Mouse (Mus musculus) left cerebral cortex, adult 9 months (tissue): Measurements from ENCODE around the gene Enpp6.

Experiments used
- DNase-seq, 2 experiments: peaks; one replicate each; pipeline ENCODE4 v3.0.0; 2022; ENCODE audit warnings: low spot score in 2 of 2

Gene Enpp6

DNA sequence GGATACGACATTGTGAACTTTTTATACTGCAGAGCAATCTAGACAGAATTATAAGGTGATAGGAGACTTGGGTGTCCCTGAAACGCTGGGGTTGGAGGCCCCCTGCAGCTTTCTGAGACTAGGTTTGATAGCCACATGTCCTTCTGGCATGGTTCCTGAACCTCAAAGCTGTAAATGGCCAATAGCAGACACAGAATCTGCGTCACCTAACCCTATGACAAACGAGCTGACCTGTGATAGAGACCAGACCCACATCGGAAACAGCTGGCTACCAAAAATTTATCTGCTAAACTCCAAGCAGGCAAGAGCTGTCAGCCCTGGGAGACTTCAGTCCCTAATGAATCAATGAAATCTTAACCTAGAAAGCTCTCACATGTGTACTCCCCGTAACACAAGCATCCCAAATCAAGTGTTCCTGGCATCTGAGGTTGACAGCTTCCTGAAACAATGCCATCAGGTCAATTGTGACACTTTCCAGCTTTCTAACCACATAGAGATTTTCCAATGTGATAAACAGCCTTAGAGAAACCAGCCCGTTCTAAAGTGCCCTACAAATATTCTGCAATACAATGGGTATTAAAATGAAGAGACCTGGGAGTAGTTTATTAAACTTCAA lies 74.5 kb downstream of the Enpp6 start:
- no peak for DNase-seq

DNA sequence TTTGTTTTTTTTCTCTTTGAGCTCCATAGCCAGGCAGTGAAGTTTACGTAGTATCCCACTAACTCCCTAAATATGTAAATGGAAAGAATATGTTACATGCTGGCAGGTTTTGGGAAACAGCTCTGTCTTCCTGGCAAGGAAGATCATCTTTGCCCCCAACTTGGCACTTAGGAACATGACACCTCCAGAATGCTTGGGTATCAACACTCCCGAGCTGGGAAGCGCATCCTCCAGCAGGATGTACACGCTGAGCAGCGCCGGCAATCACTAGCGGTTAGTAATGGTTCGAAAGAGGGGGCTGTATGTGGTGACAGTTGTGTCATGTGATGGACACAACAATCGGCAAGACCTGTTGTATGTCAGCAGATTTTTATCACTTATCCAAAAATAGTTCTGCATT lies 80.4 kb downstream of the Enpp6 start:
- DNase-seq: no peak

DNA sequence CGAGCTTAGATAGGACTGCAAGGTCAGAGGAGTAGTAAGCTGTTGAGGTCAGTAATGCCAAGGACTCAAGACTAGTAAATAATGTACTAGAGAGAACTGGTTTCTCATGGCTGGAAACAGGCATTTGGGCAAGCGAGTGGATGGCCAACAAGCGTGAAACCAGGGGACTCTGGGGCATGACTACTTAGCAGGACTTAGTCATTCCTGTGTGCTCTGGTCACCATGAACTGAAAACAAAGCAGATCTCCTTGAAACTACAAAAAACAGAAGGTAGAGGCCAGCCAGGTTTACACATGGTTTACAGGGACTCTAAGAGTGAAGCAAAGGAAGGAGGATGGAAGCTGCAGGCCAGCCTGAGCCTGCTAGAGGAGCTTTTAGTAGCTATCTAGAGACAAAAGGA lies 82.9 kb downstream of the Enpp6 start:
- no peak for DNase-seq

DNA sequence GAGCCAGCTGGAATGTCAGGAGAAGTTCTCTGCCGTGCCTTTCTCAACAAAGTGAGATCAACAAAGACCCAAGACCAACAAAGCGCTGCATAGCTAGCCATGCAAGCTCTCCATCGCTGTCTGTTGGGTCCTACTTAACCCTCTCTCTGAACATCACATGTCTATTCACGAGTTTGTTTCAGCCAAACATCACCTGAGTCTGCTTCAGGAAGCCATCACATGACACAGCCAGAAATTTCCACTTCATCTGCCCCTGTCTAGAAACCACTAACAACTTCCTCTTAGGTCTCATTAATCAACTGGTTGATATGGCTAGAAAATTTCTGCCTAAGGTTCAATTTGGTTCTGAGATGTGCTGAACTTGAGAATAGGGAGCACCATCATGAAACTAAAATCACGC lies 85.3 kb downstream of the Enpp6 start:
- no peak for DNase-seq

DNA sequence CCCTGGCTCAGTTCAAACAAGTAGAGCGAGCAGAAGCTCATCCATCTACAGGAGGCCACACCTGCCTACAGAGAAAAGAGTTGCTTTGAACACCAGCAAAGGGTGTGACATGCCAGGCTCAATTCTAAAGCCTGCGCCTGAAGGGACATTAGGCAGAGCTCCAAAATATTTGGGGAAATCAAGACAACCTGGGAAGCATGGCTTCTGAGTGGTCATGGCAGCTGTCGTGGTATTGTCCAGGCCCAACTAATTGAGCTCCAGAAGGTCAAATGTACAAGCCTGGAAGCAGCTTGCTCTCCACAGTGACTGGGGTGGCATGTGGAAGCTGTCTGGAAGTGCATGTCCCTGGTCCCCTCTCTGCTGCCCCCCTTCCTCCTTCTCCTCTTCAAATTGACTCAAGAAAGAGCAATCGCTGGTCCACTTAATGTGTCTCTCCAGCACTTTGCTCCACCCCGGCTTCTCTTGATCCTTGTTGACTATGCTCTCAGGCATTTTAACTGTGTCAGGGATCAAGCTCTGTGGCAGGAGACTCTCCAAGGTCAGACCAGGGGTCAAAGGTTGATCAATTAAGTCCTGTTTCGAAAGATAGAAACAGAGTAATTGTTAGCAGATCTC lies 89.4 kb downstream of the Enpp6 start:
- DNase-seq: no peak

DNA sequence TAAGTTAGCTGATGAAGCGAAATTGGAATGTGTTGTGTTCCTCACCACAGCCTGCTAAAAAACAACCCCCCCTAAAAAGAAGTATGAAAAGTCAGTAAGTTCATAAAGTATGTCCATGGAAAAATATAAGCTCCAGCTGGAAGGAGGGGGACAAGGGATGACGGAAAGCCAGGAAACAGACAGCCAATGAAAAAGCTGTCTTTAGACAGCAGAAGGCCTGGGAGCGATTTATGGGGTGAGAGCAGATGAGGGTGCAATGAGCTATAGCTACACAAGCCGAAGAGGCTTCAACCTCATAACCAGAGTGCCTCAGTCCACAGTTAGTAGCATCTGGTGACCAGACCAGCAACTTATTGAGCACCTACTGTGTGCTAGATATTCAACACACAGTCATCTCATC lies 93.3 kb downstream of the Enpp6 start:
- DNase-seq: no peak

DNA sequence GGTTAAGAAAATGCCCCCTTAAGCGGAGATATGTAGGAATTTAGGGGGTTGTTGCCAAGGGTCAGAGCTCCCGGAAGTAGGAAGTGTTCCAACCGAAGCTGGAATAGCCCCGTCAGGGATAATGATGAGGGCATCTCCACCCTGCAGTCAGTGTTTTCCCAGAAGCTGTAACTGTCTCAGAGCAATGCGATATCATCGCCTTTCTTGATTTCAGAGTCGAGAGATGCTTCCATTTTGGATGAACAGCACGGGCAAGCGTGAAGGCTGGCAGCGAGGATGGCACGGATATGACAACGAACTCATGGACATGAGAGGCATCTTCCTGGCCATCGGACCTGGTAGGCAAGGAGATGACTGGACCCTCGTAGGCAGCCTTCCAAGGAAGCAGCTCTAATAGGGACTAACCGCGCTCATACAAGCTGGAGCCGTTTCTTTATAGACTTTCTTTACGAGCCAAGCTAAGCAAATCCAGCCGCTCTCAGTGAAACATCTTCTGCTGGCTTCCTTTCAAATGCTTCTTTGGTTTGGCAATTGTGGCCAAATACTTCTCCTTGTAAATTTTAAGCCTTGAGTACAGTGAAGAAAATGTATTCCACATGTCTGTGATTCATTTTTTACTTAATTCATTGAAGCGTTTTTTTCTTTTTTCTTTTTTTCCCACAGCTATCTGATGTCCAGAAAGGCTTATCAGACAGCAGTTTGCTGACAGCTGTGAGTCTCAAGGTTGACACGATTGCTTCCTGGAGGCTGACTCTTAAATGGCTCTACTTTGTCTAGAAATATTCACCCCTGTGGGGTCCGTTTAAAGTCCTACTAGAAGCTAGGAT lies 95.7 kb downstream of the Enpp6 start:
- peak in 1 of 2 experiments; percentile 4 for DNase-seq

DNA sequence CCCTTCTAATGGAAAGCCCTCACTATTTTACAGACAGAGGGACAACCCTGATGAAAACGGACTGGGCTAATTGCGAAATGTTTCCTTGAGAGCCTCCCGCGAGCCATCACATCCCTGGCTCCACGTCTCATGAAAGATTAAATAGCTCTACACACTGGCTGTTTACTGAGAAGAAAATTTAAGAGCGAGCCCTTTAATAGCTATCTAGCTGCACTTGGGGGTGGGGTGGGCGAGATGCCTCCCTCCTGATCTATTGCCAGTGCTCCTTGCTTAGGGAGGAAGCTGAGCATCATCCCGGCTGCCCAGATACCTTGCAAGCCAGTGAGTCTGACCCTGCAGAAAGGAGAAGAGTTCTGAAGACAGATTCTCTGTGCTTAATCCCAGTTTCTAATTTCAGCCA lies 103.3 kb downstream of the Enpp6 start:
- no peak for DNase-seq

DNA sequence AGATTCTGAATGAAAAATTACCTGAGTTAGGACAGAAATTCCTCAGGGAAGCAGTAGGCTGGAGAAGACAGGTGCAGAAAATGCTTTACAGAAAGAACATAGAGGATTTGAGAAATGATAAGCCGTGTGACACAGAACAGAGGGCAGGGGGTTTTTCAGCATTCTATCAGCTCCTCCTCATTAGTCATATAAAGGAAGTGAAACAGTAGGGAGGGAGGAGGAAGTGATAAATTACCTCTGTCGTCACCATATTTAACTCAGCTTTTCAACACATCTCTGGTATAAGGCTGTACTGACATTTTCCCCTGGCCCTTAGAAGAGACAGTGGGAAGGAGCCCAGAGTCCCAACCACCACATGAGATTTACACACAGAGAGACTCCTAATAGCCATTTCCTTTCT lies 118.9 kb downstream of the Enpp6 start:
- DNase-seq: no peak

DNA sequence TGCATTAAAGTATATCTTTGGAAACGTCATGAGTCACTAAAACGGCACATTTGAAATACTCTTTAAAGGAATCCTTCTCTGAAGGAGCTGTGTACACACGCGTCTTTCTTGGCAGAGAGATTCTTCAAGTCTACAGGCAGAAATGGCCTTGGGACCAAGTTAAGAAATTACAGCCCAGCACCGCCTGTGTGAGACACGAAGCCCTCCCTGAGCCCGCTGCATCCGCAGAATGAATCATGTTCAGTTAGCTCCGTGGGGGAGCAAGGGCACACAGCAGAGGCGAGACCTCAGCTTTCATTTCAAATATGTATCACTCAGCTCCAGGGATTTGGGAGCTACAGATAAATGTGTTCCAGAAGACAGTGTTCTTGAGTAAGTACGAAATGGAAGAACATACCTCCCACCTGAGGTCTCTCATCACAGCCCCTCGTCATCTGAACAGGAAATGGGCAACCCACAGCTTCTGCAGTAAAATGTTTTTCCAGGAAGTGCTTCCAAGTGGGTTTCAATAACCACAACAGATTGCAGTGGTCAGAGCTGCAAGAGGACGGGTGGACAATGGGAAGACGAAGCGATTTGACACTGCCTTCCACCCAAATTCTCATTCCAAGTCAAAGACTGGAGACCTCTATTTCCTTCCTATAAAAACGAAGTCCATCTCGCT lies 127.6 kb downstream of the Enpp6 start:
- DNase-seq: peak in 1 of 2 experiments; percentile 2

DNA sequence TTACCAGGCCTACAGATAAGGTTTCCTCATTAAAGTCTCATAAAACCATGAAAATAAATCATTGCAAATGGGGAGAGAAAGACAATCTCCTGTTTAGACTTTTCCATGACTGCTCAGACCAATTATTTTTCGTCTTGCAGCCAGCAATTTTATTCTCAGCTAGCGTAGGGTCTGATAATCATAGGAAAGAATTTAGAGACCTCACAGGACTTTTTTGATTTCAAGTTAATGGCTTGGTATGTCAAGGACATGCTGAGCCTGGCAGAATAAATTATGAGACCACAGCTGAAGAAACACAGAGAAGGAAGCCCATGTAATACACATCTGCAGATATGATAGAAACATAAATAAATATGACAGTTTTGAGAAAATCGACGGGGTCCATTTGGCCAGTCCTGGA lies 130.6 kb downstream of the Enpp6 start:
- DNase-seq: no peak

DNA sequence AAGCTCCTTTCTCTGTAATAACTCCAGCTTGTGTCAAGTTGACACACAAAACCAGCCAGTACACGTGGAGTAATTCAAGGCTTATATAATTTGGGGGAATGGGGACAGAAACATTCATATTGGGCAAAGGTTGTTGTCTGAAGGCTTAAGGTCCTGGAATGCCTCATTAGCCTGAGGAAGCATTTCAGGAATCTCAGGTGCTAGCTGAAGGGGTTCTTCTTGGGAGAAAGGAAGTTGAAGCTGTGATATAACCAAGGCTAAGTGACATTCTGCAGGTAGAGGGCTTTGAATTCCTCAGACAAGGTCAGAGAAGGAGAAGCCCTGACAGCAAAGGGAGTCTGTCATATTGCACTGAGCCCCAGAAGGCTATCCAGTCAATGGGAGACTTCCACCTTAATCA lies 133.2 kb downstream of the Enpp6 start:
- no peak for DNase-seq

DNA sequence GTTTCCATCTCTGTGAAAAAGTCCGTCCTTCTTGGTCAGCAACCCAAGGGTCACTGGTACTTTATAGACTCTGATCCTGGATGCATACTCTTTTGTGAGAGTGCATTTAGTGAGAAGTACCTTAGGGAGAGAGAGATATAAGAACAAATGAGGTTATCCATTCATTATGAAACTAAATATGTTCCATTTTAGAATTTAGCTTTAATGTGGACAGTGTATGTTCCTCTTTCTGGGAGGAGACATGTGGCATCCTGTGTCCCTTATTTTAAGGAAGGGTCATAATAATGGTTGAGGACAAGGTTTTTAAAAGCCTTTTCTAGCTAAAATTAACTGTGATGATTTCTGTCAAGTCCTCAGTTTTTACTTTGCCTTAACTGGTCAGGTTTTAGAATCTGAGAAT lies 142.2 kb downstream of the Enpp6 start:
- no peak for DNase-seq

DNA sequence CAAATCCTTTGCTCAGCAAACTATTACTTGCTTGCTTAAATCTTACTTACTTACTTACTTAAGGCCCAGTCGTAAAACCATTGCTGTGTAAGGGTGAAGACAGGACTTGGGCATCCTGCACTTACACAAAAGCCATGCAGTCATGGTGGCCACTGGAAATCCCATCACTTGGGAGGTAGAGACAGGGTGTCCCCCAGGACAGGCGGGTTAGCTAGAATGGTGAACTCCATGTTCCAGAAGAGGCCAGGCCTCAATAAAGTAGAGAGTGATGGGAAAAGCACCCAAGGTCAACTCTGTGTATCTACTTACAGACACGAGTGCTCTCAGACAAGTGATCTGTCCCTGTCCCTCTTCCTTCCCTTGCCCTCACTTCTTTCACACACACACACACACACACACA lies 146.7 kb downstream of the Enpp6 start:
- DNase-seq: no peak

DNA sequence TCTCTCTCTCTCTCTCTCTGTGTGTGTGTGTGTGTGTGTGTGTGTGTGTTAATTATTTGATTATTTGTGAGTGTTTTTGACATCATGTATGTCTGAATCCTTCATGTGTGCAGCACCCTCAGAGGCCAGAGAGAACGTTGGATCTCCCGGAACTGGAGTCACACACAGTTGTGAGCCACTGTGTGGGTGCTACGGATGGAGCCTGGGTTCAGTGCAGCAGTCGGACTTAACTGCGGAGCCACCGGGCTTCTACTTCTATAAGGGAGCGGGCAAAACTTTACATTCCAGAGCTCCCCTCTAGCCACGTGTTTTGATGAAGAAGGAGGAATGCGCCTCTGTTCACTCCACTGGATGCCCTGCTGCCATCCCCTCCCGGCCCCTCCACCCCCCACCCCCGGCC lies 148.0 kb downstream of the Enpp6 start:
- DNase-seq: no peak

DNA sequence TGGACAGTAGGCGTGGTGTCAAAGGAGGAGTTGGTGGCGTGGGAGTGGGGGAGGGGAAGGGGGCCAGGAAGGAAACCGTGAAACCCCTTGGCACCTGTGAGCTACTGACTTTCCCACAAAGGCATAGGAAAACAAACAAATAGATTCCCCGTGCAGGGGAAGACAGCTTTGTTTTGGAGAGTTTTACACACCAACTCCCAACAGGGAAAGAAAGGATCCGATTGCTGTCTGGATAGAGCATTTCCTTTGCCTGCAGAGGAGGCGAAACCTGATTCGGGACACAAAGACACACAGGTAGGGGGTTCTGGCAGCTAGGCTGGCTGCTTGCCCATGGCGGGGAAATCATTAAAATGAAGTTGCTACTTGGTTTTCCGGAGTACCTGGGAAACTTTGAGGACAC lies 148.9 kb downstream of the Enpp6 start:
- no peak for DNase-seq

DNA sequence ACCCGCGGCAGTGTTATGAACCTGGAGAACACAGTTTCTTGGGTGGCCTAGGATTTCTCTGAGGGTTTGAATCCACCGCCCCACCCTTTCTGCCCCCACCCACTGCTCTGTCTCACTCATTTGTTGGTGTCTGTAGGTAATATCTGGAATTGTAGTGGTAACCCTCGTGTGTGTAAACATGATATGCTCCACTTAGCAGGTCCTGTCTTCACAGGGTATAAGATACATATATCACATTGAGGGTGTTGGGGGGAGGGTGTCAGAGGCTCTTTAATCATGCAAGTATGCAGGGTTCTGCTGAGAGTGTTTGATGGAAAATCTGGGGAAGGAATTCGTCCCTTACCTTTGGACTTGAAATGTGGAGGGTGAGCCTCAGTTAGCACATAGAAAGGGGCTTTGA lies 149.4 kb downstream of the Enpp6 start:
- DNase-seq: no peak

DNA sequence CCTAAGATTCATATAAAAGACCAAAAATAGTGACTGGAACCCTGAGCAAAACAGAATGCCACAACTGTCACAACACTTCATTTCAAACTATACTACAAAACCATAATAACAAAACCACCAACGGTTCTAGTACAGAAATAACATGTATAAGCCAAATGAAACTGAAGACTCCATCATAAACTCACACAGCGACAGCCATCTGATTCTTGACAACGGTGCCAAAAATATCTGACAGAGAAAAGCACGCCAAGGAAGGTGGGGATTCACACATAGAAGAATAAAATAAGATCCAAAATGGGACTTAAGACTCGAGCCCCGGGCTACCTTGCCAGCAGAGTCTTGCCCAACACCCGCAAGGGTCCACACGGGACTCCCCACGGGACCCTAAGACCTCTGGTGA lies 158.6 kb downstream of the Enpp6 start:
- peak in 1 of 2 experiments; percentile 17 for DNase-seq
